ENCODE assay signal across 8 mouse cellular contexts in genomic region chr1:72141893-72142480, GRCm38 (mm10).
DNase-seq lines count a peak whose midpoint lies in the region; ATAC-seq and TF ChIP-seq lines count a peak whose summit lies in the region.

No protein-coding gene starts in this region.

- H3K4me1 ChIP-seq in heart, embryonic 10.5 days = 0 out of 2 replicates have a peak, but pooled peaks cover 2% of the 10 kb centered on the region
- H3K4me1 ChIP-seq in kidney, embryonic 14.5 days (ENCODE audit: control insufficient read depth, insufficient read depth, low read length) = no peaks in the 10 kb centered on the region
- H3K4me1 ChIP-seq in liver, embryonic 14.5 days (replicated peaks; ENCODE audit: control insufficient read depth in 2 of 2, insufficient read depth in 2 of 2, low read length in 1 of 2) = no peaks in the 10 kb centered on the region
- no peaks in the 10 kb centered on the region for H3K4me1 ChIP-seq in neural tube, embryonic 11.5 days (ENCODE audit: control insufficient read depth, insufficient read depth, low read length)

- H3K4me3 ChIP-seq in heart, embryonic 10.5 days = peak overlapping the region; percentile 47
- peak overlapping the region; percentile 16; the same call in 1 of the 2 replicates for H3K4me3 ChIP-seq in kidney, embryonic 14.5 days (ENCODE audit: low read length)
- no peak overlapping the region for H3K4me3 ChIP-seq in liver, embryonic 14.5 days (ENCODE audit: insufficient read depth in 1 of 2, low read depth in 2 of 2, low read length in 2 of 2)
- H3K4me3 ChIP-seq in neural tube, embryonic 11.5 days (ENCODE audit: low read depth, low read length) = no peak overlapping the region; the same call in 1 of the 2 replicates

- H3K9ac ChIP-seq in kidney, embryonic 14.5 days (ENCODE audit: low read depth, low read length) = no peak overlapping the region
- no peak overlapping the region for H3K9ac ChIP-seq in liver, embryonic 14.5 days (replicated peaks)
- peak overlapping the region; percentile 41; the same call in 1 of the 2 replicates for H3K9ac ChIP-seq in neural tube, embryonic 11.5 days (ENCODE audit: low read length)

- TF ChIP-seq EP300 in liver, embryonic 14.5 days (IDR thresholded peaks at IDR 0.05; ENCODE audit: low read depth) = no peak

- ATAC-seq in kidney, embryonic 14.5 days (ENCODE audit: low FRiP score, low TSS enrichment) = peak; percentile 60; the same call in 1 of the 2 replicates
- ATAC-seq in liver, embryonic 14.5 days (ENCODE audit: insufficient read depth) = no peak
- peak; percentile 84 for ATAC-seq in neural tube, embryonic 11.5 days (ENCODE audit: insufficient read depth, low FRiP score, low TSS enrichment)
- no peak for ATAC-seq in inflammation-experienced regulatory T-cells, adult 6 months

- no peaks in the 10 kb centered on the region for H3K36me3 ChIP-seq in heart, embryonic 10.5 days
- H3K36me3 ChIP-seq in kidney, embryonic 14.5 days (ENCODE audit: control insufficient read depth, insufficient read depth, low read length) = no peaks in the 10 kb centered on the region
- H3K36me3 ChIP-seq in liver, embryonic 14.5 days (replicated peaks; ENCODE audit: control insufficient read depth, insufficient read depth, low read depth) = no peaks in the 10 kb centered on the region
- no peaks in the 10 kb centered on the region for H3K36me3 ChIP-seq in neural tube, embryonic 11.5 days (ENCODE audit: control insufficient read depth, insufficient read depth, low read length)

- H3K27ac ChIP-seq in heart, embryonic 10.5 days = peak overlapping the region; percentile 66; the same call in 1 of the 2 replicates
- no peak overlapping the region for H3K27ac ChIP-seq in kidney, embryonic 14.5 days (ENCODE audit: low read depth, low read length)
- no peak overlapping the region for H3K27ac ChIP-seq in liver, embryonic 14.5 days
- H3K27ac ChIP-seq in neural tube, embryonic 11.5 days (ENCODE audit: low read depth, low read length) = no peak overlapping the region

- WGBS in heart, embryonic 10.5 days = 8% methylated on average over 11 of the region's 11 CpGs
- 6% methylated on average over 11 of the region's 11 CpGs for WGBS in kidney, embryonic 14.5 days
- WGBS in liver, embryonic 14.5 days (ENCODE audit: insufficient replicate concordance) = 7% methylated on average over 11 of the region's 11 CpGs
- 6% methylated on average over 11 of the region's 11 CpGs for WGBS in neural tube, embryonic 11.5 days

- no peaks in the 10 kb centered on the region for H3K27me3 ChIP-seq in heart, embryonic 10.5 days (ENCODE audit: insufficient read depth, poor library complexity, severe bottlenecking)
- H3K27me3 ChIP-seq in kidney, embryonic 14.5 days (ENCODE audit: control insufficient read depth, insufficient read depth, low read length) = no peaks in the 10 kb centered on the region
- H3K27me3 ChIP-seq in liver, embryonic 14.5 days (ENCODE audit: control insufficient read depth, insufficient read depth, low read length) = no peaks in the 10 kb centered on the region
- H3K27me3 ChIP-seq in neural tube, embryonic 11.5 days (ENCODE audit: control insufficient read depth, insufficient read depth, low read length) = no peaks in the 10 kb centered on the region

- peak overlapping the region; percentile 41 for H3K4me2 ChIP-seq in kidney, embryonic 14.5 days (replicated peaks; ENCODE audit: low read depth, low read length)
- no peak overlapping the region for H3K4me2 ChIP-seq in liver, embryonic 14.5 days (ENCODE audit: low read depth)
- H3K4me2 ChIP-seq in neural tube, embryonic 11.5 days (ENCODE audit: low read depth) = peak overlapping the region; percentile 34

- peak; percentile 43 for DNase-seq in CD4-positive helper T cell, adult 2 months (ENCODE audit: low read depth, low spot score)
- peak; percentile 43 for DNase-seq in MEL-GATA-1-ER (ENCODE audit: extremely low read depth, low read depth)
- peak; percentile 41 to 73 for DNase-seq in cerebellum, postnatal 25 days
- DNase-seq in heart, embryonic 10.5 days (ENCODE audit: low spot score) = no peak
- DNase-seq in liver, embryonic 14.5 days (ENCODE audit: low read depth in 3 of 3, low spot score in 3 of 3) = peak; percentile 30 to 46 (median 40)
- DNase-seq in neural tube, embryonic 11.5 days (ENCODE audit: low spot score) = peak; percentile 85

- TF ChIP-seq CTCF in liver, embryonic 14.5 days (IDR thresholded peaks at IDR 0.05; ENCODE audit: low read depth) = peak; percentile 89

- H3K9me3 ChIP-seq in heart, embryonic 10.5 days = no peaks in the 10 kb centered on the region
- no peaks in the 10 kb centered on the region for H3K9me3 ChIP-seq in kidney, embryonic 14.5 days (ENCODE audit: control insufficient read depth, low read length)
- H3K9me3 ChIP-seq in liver, embryonic 14.5 days (ENCODE audit: control insufficient read depth, low read length) = no peaks in the 10 kb centered on the region
- no peaks in the 10 kb centered on the region for H3K9me3 ChIP-seq in neural tube, embryonic 11.5 days (ENCODE audit: control insufficient read depth, low read length)

Comparison
In these comparisons a context has a peak if more than half of its experiments do, and no peak if none do; other contexts are left out.
1. H3K4me3 ChIP-seq: peak in heart, embryonic 10.5 days (single experiment) and kidney, embryonic 14.5 days (single experiment); none in liver, embryonic 14.5 days (0 of 2) and neural tube, embryonic 11.5 days (single experiment).
2. ATAC-seq: peak in kidney, embryonic 14.5 days (single experiment) and neural tube, embryonic 11.5 days (single experiment); none in liver, embryonic 14.5 days (single experiment) and inflammation-experienced regulatory T-cells, adult 6 months (single experiment).